Comparison of ENCODE assay signal across 24 mouse cellular contexts in genomic region chr7:71239207-71239606, GRCm38 (mm10).
DNase-seq lines count a peak whose midpoint lies in the region; ATAC-seq and TF ChIP-seq lines count a peak whose summit lies in the region.
"Had no signal": no experiment of that assay in that cellular context is flagged by ENCODE, and none has a peak within 500 bp of the region (broad histone marks: within the 10 kb centered on the region; RNA-seq: fewer than 3 reads in every experiment).

No protein-coding gene starts in this region.

- no peaks in the 10 kb centered on the region for H3K9me3 ChIP-seq in heart, embryonic 12.5 days (replicated peaks)
- H3K9me3 ChIP-seq in heart, embryonic 15.5 days (replicated peaks): no peaks in the 10 kb centered on the region
- H3K9me3 ChIP-seq in heart, postnatal 0 days (replicated peaks; ENCODE audit: control insufficient read depth, low read length): no peaks in the 10 kb centered on the region
- no peaks in the 10 kb centered on the region for H3K9me3 ChIP-seq in midbrain, embryonic 11.5 days (ENCODE audit: control insufficient read depth, low read length)
- no peaks in the 10 kb centered on the region for H3K9me3 ChIP-seq in midbrain, postnatal 0 days (ENCODE audit: low read length)
- H3K9me3 ChIP-seq: embryonic facial prominence, embryonic 13.5 days; embryonic facial prominence, embryonic 15.5 days; forebrain, embryonic 10.5 days; forebrain, embryonic 12.5 days had no signal

- H3K4me2 ChIP-seq in heart, embryonic 12.5 days: no peak overlapping the region
- no peak overlapping the region for H3K4me2 ChIP-seq in heart, embryonic 15.5 days
- no peak overlapping the region for H3K4me2 ChIP-seq in heart, postnatal 0 days (ENCODE audit: low read depth, low read length)
- no peak overlapping the region for H3K4me2 ChIP-seq in midbrain, embryonic 11.5 days
- H3K4me2 ChIP-seq in midbrain, postnatal 0 days (ENCODE audit: low read depth, low read length, poor library complexity, severe bottlenecking): no peak overlapping the region
- H3K4me2 ChIP-seq: embryonic facial prominence, embryonic 13.5 days; embryonic facial prominence, embryonic 15.5 days; forebrain, embryonic 12.5 days had no signal

- H3K4me1 ChIP-seq in heart, embryonic 12.5 days (replicated peaks): peaks cover 30% of the 10 kb centered on the region
- H3K4me1 ChIP-seq in heart, embryonic 15.5 days (replicated peaks): peaks cover 21% of the 10 kb centered on the region
- peaks cover 13% of the 10 kb centered on the region for H3K4me1 ChIP-seq in heart, postnatal 0 days (ENCODE audit: control insufficient read depth, insufficient read depth)
- H3K4me1 ChIP-seq in midbrain, embryonic 11.5 days (ENCODE audit: control insufficient read depth, insufficient read depth, low read length): 0 out of 2 replicates have a peak, but pooled peaks cover 5% of the 10 kb centered on the region
- no peaks in the 10 kb centered on the region for H3K4me1 ChIP-seq in midbrain, postnatal 0 days (ENCODE audit: insufficient read depth, low read length)
- H3K4me1 ChIP-seq: embryonic facial prominence, embryonic 13.5 days; embryonic facial prominence, embryonic 15.5 days had no signal

- H3K4me3 ChIP-seq in heart, embryonic 12.5 days: no peak overlapping the region
- H3K4me3 ChIP-seq in heart, embryonic 15.5 days: no peak overlapping the region
- no peak overlapping the region for H3K4me3 ChIP-seq in heart, postnatal 0 days (ENCODE audit: low read depth, low read length)
- H3K4me3 ChIP-seq in midbrain, embryonic 11.5 days (ENCODE audit: low read depth, low read length): no peak overlapping the region
- no peak overlapping the region for H3K4me3 ChIP-seq in midbrain, postnatal 0 days (ENCODE audit: low read depth, low read length)
- H3K4me3 ChIP-seq: embryonic facial prominence, embryonic 13.5 days; embryonic facial prominence, embryonic 15.5 days; erythroblast, embryonic 14.5 days; forebrain, embryonic 10.5 days; forebrain, embryonic 12.5 days had no signal

- no peaks in the 10 kb centered on the region for H3K36me3 ChIP-seq in heart, embryonic 12.5 days
- H3K36me3 ChIP-seq in heart, embryonic 15.5 days: no peaks in the 10 kb centered on the region
- H3K36me3 ChIP-seq in heart, postnatal 0 days (replicated peaks; ENCODE audit: control insufficient read depth, insufficient read depth, low read length): no peaks in the 10 kb centered on the region
- no peaks in the 10 kb centered on the region for H3K36me3 ChIP-seq in midbrain, embryonic 11.5 days (ENCODE audit: control insufficient read depth, insufficient read depth, low read length)
- H3K36me3 ChIP-seq in midbrain, postnatal 0 days (ENCODE audit: insufficient read depth, low read length): no peaks in the 10 kb centered on the region
- H3K36me3 ChIP-seq: embryonic facial prominence, embryonic 13.5 days; embryonic facial prominence, embryonic 15.5 days; forebrain, embryonic 10.5 days; forebrain, embryonic 12.5 days had no signal

- intact Hi-C loops in heart, postnatal 25 days (cut with DNase I): loop anchor here (10.0 kb wide), 1 partner anchor 894 kb away; no protein-coding TSS in a partner anchor

- TF ChIP-seq EP300 in heart, postnatal 0 days (IDR thresholded peaks at IDR 0.05; ENCODE audit: low read depth): no peak

- peaks cover 11% of the 10 kb centered on the region; the same call in 1 of the 2 replicates for H3K27me3 ChIP-seq in heart, embryonic 12.5 days (replicated peaks)
- H3K27me3 ChIP-seq in heart, embryonic 15.5 days: peaks cover 8% of the 10 kb centered on the region; the same call in 1 of the 2 replicates
- no peaks in the 10 kb centered on the region for H3K27me3 ChIP-seq in heart, postnatal 0 days (ENCODE audit: control insufficient read depth, insufficient read depth, low read length)
- H3K27me3 ChIP-seq in midbrain, embryonic 11.5 days (ENCODE audit: control insufficient read depth, insufficient read depth, low read length): no peaks in the 10 kb centered on the region
- no peaks in the 10 kb centered on the region for H3K27me3 ChIP-seq in midbrain, postnatal 0 days (ENCODE audit: insufficient read depth, low read length)
- H3K27me3 ChIP-seq: embryonic facial prominence, embryonic 13.5 days; embryonic facial prominence, embryonic 15.5 days; forebrain, embryonic 12.5 days had no signal

- no peak for TF ChIP-seq CTCF in heart, postnatal 0 days (IDR thresholded peaks at IDR 0.05; ENCODE audit: low read depth)
- no peak for TF ChIP-seq CTCF in midbrain, postnatal 0 days (IDR thresholded peaks at IDR 0.05)

- H3K9ac ChIP-seq in heart, embryonic 12.5 days: no peak overlapping the region
- no peak overlapping the region for H3K9ac ChIP-seq in heart, embryonic 15.5 days
- no peak overlapping the region for H3K9ac ChIP-seq in heart, postnatal 0 days (replicated peaks; ENCODE audit: low read depth, low read length)
- no peak overlapping the region for H3K9ac ChIP-seq in midbrain, embryonic 11.5 days (ENCODE audit: low read length)
- H3K9ac ChIP-seq in midbrain, postnatal 0 days (replicated peaks; ENCODE audit: low read length, poor library complexity, severe bottlenecking): no peak overlapping the region
- H3K9ac ChIP-seq: embryonic facial prominence, embryonic 13.5 days; embryonic facial prominence, embryonic 15.5 days; forebrain, embryonic 12.5 days had no signal

- H3K27ac ChIP-seq in heart, embryonic 12.5 days (ENCODE audit: poor library complexity, severe bottlenecking): peak overlapping the region; percentile 44; the same call in 1 of the 2 replicates
- peak overlapping the region; percentile 28; the same call in 1 of the 2 replicates for H3K27ac ChIP-seq in heart, embryonic 15.5 days
- no peak overlapping the region for H3K27ac ChIP-seq in heart, postnatal 0 days (ENCODE audit: low read depth)
- H3K27ac ChIP-seq in midbrain, embryonic 11.5 days (ENCODE audit: low read depth, low read length): no peak overlapping the region
- no peak overlapping the region for H3K27ac ChIP-seq in midbrain, postnatal 0 days (ENCODE audit: low read depth, low read length)
- H3K27ac ChIP-seq: embryonic facial prominence, embryonic 13.5 days; embryonic facial prominence, embryonic 15.5 days; forebrain, embryonic 10.5 days; forebrain, embryonic 12.5 days had no signal

- peak; percentile 59 for ATAC-seq in heart, embryonic 12.5 days (ENCODE audit: insufficient number of reproducible peaks, low FRiP score)
- 0 out of 2 replicates have a peak, but pooled peaks have one; percentile 64 for ATAC-seq in heart, embryonic 15.5 days (replicated peaks; ENCODE audit: insufficient number of reproducible peaks, insufficient read depth, low FRiP score, low read depth)
- no peak; the same call in 1 of the 2 replicates for ATAC-seq in heart, postnatal 0 days (ENCODE audit: insufficient read depth, low read depth)
- no peak for ATAC-seq in midbrain, embryonic 11.5 days (ENCODE audit: low FRiP score)
- ATAC-seq in midbrain, postnatal 0 days (ENCODE audit: low FRiP score): no peak
- ATAC-seq: forebrain, embryonic 14.5 days had no signal

- WGBS in heart, embryonic 12.5 days: 14% methylated on average over 3 of the region's 3 CpGs
- WGBS in heart, embryonic 15.5 days: 21% methylated on average over 3 of the region's 3 CpGs
- whole genome bisulfite sequencing in heart, postnatal 0 days: 14% methylated on average over 3 of the region's 3 CpGs
- 90% methylated on average over 3 of the region's 3 CpGs for WGBS in midbrain, embryonic 11.5 days
- WGBS in midbrain, postnatal 0 days: 78% methylated on average over 3 of the region's 3 CpGs

- DNase-seq in heart, postnatal 25 days (ENCODE audit: low spot score): no peak
- DNase-seq in heart, adult 18-20 months: no peak
- DNase-seq in heart, postnatal 0 days (ENCODE audit: low spot score): peak; percentile 10
- no peak for DNase-seq in heart, postnatal 4 days
- peak; percentile 47 for DNase-seq in midbrain, embryonic 11.5 days (ENCODE audit: low spot score, missing footprints)
- DNase-seq in midbrain, postnatal 0 days (ENCODE audit: low spot score): no peak
- DNase-seq: adrenal gland, adult 2 months; adrenal gland, postnatal 10 days; adrenal gland, postnatal 25 days; cerebellum, adult 11 months; cerebellum, adult 18-20 months; cerebellum, adult 8-10 months; cerebellum, adult 9-11 months; cerebellum, postnatal 14 days; cerebellum, postnatal 36 days; embryo, embryonic 11 days had no signal

Comparison
In these comparisons a context has a peak if more than half of its experiments do, and no peak if none do; other contexts are left out.
1. ATAC-seq: peak in heart, embryonic 12.5 days (single experiment) and heart, embryonic 15.5 days (single experiment); none in heart, postnatal 0 days (single experiment), midbrain, embryonic 11.5 days (single experiment) and midbrain, postnatal 0 days (single experiment).
2. H3K27ac ChIP-seq: peak in heart, embryonic 12.5 days (single experiment) and heart, embryonic 15.5 days (single experiment); none in heart, postnatal 0 days (single experiment), midbrain, embryonic 11.5 days (single experiment) and midbrain, postnatal 0 days (single experiment).
3. DNase-seq: peak in heart, postnatal 0 days (single experiment) and midbrain, embryonic 11.5 days (single experiment); none in heart, postnatal 25 days (single experiment), heart, adult 18-20 months (0 of 2), heart, postnatal 4 days (single experiment) and midbrain, postnatal 0 days (single experiment).